Mouse (Mus musculus): ENCODE results near the gene Fcgr4. TPM values are rescaled to one million over a fixed set of nuclear protein-coding genes. Genes with fewer than 3 reads are reported as not detected.
"Not testable (repeated sequence)": the region's sequence is repeated elsewhere in the genome, so short reads cannot be mapped to it uniquely, and the experiment has no call there.

Fcgr4 gene
- polyA plus RNA-seq, 1 experiment, result 24.3 TPM

DNA sequence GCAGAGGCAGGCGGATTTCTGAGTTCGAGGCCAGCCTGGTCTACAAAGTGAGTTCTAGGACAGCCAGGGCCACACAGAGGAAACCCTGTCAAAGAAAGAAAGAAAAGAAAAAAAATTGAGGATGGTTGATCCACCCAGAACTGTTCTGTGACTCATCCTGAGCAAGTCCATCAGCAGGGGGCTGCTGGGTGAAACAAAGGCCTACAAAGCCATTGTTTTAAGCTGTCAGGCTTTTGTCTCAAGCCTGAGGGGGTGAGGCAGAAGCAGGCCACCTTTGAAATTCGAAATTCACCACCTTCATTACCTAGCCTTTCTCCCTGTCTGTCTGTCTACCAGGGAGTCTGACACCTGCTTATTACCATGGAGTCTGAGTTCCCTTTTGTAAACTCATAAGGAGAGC is 27.8 kb downstream of the Fcgr4 start:
- WGBS, result 81% methylated on average over 3 of the region's 3 CpGs
- H3K4me1 ChIP-seq (ENCODE audit: control insufficient read depth, insufficient read depth, low read length), result peaks cover 2% of the 10 kb centered on the region
- H3K27ac ChIP-seq (ENCODE audit: control insufficient read depth, insufficient read depth, low read depth, low read length, poor library complexity), result no peak overlapping the region
- TF ChIP-seq CTCF (IDR thresholded peaks at IDR 0.05; ENCODE audit: control insufficient read depth, insufficient read depth, low read length) (no peak), POLR2A (IDR thresholded peaks at IDR 0.05; ENCODE audit: borderline replicate concordance, control insufficient read depth, low read depth, low read length) (no peak)
- no peak overlapping the region for H3K4me3 ChIP-seq (replicated peaks; ENCODE audit: control insufficient read depth, low read depth, low read length)

DNA sequence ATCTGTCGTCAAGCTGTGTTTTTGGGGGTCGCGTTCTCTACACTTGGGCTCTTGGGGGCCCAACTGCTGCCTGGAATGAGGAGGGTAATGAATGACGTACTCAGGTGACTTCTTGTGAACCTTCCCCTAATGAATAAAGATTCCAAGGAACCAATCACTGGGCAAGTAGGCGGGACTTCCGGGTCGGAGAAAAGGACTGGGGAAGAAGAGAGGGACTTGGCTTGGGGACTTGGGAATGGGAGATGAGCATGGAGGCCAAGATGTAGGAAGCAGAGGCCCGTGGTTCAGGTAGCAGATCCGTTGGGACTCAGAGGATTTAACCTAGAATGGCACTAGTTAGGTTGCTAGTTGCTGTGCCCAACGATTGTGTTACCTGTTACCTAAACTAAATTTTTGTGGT is 30.5 kb downstream of the Fcgr4 start:
- Histone ChIP-seq H3K4me3 (replicated peaks; ENCODE audit: control insufficient read depth, low read depth, low read length) (no peak overlapping the region), H3K4me1 (ENCODE audit: control insufficient read depth, insufficient read depth, low read length) (peaks cover 2% of the 10 kb centered on the region), H3K27ac (ENCODE audit: control insufficient read depth, insufficient read depth, low read depth, low read length, poor library complexity) (no peak overlapping the region)
- TF ChIP-seq CTCF (IDR thresholded peaks at IDR 0.05; ENCODE audit: control insufficient read depth, insufficient read depth, low read length) (no peak), POLR2A (IDR thresholded peaks at IDR 0.05; ENCODE audit: borderline replicate concordance, control insufficient read depth, low read depth, low read length) (no peak)
- 81% methylated on average over 10 of the region's 10 CpGs for WGBS

GRCm38 (mm10) chr1:171050774-171051173 is 32.1 kb downstream of the Fcgr4 start:
- no peak overlapping the region for H3K27ac ChIP-seq (ENCODE audit: control insufficient read depth, insufficient read depth, low read depth, low read length, poor library complexity)
- H3K4me1 ChIP-seq (ENCODE audit: control insufficient read depth, insufficient read depth, low read length), result peaks cover 4% of the 10 kb centered on the region
- 18% methylated on average over 7 of the region's 7 CpGs for WGBS
- H3K4me3 ChIP-seq (replicated peaks; ENCODE audit: control insufficient read depth, low read depth, low read length), result no peak overlapping the region
- TF ChIP-seq POLR2A (IDR thresholded peaks at IDR 0.05; ENCODE audit: borderline replicate concordance, control insufficient read depth, low read depth, low read length) (no peak), CTCF (IDR thresholded peaks at IDR 0.05; ENCODE audit: control insufficient read depth, insufficient read depth, low read length) (no peak)

- TF ChIP-seq POLR2A (IDR thresholded peaks at IDR 0.05; ENCODE audit: borderline replicate concordance, control insufficient read depth, low read depth, low read length) (no peak), CTCF (IDR thresholded peaks at IDR 0.05; ENCODE audit: control insufficient read depth, insufficient read depth, low read length) (no peak)
Observed at GRCm38 (mm10) chr1:171053305-171053704, 34.6 kb downstream of the Fcgr4 start.

DNA sequence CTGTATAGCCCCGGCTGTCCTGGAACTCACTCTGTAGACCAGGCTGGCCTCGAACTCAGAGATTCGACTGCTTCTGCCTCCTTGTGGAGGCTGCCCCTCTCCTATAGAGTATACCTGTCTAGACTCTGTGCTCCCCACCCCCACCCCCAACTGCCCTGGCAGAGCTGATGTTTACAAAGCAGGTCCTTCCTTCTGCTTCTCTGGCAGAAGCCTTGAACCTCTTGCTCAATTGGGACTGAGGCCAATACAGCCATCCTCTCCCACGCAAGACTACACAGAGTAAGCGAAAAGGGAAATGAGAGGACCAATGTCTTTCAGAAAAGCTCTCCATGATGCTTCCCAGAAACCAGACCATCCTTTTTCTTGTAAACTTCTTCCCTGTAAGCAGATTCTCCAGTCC is 38.5 kb downstream of the Fcgr4 start:
- H3K27ac ChIP-seq (ENCODE audit: control insufficient read depth, insufficient read depth, low read depth, low read length, poor library complexity), result peak overlapping the region; percentile 35
- no peak for TF ChIP-seq POLR2A (IDR thresholded peaks at IDR 0.05; ENCODE audit: borderline replicate concordance, control insufficient read depth, low read depth, low read length)
- TF ChIP-seq CTCF (IDR thresholded peaks at IDR 0.05; ENCODE audit: control insufficient read depth, insufficient read depth, low read length), result no peak

More at GRCm38 (mm10) chr1:171053305-171053704, 34.6 kb downstream of the Fcgr4 start:
- Histone ChIP-seq H3K27ac (ENCODE audit: control insufficient read depth, insufficient read depth, low read depth, low read length, poor library complexity) (no peak overlapping the region), H3K4me3 (replicated peaks; ENCODE audit: control insufficient read depth, low read depth, low read length) (no peak overlapping the region), H3K4me1 (ENCODE audit: control insufficient read depth, insufficient read depth, low read length) (peaks cover 4% of the 10 kb centered on the region)
- WGBS, result 61% methylated on average over 6 of the region's 6 CpGs

DNA sequence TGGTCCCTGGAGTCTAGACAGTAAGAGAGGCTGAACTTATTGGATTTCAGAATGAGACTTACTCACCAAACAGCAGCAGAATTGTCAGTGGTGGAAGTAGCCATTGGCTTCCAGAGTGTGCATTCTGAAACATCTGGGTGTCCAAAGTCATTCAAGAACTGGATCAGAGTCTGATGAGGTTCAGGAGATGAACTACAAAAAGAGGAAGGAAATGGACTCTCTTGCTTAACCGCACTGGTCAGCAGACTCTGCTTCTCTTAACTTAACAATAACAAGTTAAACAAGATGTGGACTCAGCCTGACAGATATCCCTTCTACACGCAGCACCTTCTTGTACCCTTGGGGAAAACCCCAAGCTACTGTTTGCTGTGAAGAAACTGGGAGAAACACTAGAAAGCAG is 40.5 kb downstream of the Fcgr4 start:
- Histone ChIP-seq H3K4me1 (ENCODE audit: control insufficient read depth, insufficient read depth, low read length) (peaks cover 4% of the 10 kb centered on the region), H3K4me3 (replicated peaks; ENCODE audit: control insufficient read depth, low read depth, low read length) (peak overlapping the region; percentile 66), H3K27ac (ENCODE audit: control insufficient read depth, insufficient read depth, low read depth, low read length, poor library complexity) (peak overlapping the region; percentile 65; the same call in 1 of the 2 replicates)
- TF ChIP-seq CTCF (IDR thresholded peaks at IDR 0.05; ENCODE audit: control insufficient read depth, insufficient read depth, low read length), result no peak
- no peak for TF ChIP-seq POLR2A (IDR thresholded peaks at IDR 0.05; ENCODE audit: borderline replicate concordance, control insufficient read depth, low read depth, low read length)
- WGBS, result 4% methylated on average over 2 of the region's 2 CpGs

More for the DNA sequence above, 38.5 kb downstream of the Fcgr4 start:
- 53% methylated on average over 5 of the region's 5 CpGs for WGBS
- H3K4me1 ChIP-seq (ENCODE audit: control insufficient read depth, insufficient read depth, low read length), result peaks cover 1% of the 10 kb centered on the region; the same call in 1 of the 2 replicates
- H3K4me3 ChIP-seq (replicated peaks; ENCODE audit: control insufficient read depth, low read depth, low read length), result peak overlapping the region; percentile 62

GRCm38 (mm10) chr1:171060392-171060791 is 41.7 kb downstream of the Fcgr4 start:
- no peak for TF ChIP-seq CTCF (IDR thresholded peaks at IDR 0.05; ENCODE audit: control insufficient read depth, insufficient read depth, low read length)
- TF ChIP-seq POLR2A (IDR thresholded peaks at IDR 0.05; ENCODE audit: borderline replicate concordance, control insufficient read depth, low read depth, low read length), result no peak
- peaks cover 3% of the 10 kb centered on the region for H3K4me1 ChIP-seq (ENCODE audit: control insufficient read depth, insufficient read depth, low read length)
- 22% methylated on average over 10 of the region's 10 CpGs for WGBS
- peak overlapping the region; percentile 65 for H3K27ac ChIP-seq (ENCODE audit: control insufficient read depth, insufficient read depth, low read depth, low read length, poor library complexity)
- no peak overlapping the region for H3K4me3 ChIP-seq (replicated peaks; ENCODE audit: control insufficient read depth, low read depth, low read length)

DNA sequence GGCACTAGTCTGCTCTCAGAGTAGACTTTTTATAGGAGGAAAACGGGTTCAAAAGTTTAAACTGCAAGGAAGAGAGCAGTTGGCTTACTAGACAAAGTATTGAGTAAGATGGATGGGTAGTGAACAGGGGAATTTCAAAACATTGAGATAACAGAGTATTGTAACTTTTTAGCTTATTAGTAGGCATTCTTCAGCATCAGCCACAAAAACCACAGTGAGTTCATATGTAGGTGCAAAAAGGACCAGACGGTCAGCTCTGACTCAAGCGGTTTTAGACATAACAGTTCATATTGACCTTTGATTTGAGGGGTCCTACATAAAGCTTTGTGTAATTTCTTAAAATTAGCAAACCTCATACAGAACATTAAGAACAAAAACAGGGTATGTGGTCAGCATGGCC is 42.8 kb downstream of the Fcgr4 start:
- TF ChIP-seq POLR2A (IDR thresholded peaks at IDR 0.05; ENCODE audit: borderline replicate concordance, control insufficient read depth, low read depth, low read length) (no peak), CTCF (IDR thresholded peaks at IDR 0.05; ENCODE audit: control insufficient read depth, insufficient read depth, low read length) (no peak)
- Histone ChIP-seq H3K4me3 (replicated peaks; ENCODE audit: control insufficient read depth, low read depth, low read length) (no peak overlapping the region), H3K4me1 (ENCODE audit: control insufficient read depth, insufficient read depth, low read length) (peaks cover 3% of the 10 kb centered on the region), H3K27ac (ENCODE audit: control insufficient read depth, insufficient read depth, low read depth, low read length, poor library complexity) (no peak overlapping the region)
- 42% methylated on average over 3 of the region's 3 CpGs for WGBS

GRCm38 (mm10) chr1:171063569-171064490 is 45.1 kb downstream of the Fcgr4 start:
- not testable (repeated sequence) for H3K27ac ChIP-seq (ENCODE audit: control insufficient read depth, insufficient read depth, low read depth, low read length, poor library complexity)
- 15% methylated on average over 43 of the region's 61 CpGs for WGBS

GRCm38 (mm10) chr1:171064491-171065242 is 45.9 kb downstream of the Fcgr4 start, which contains the start of gene Fcgr3:
Fcgr3 (minus strand) TSS chr1:171064935.
- H3K4me1 ChIP-seq (ENCODE audit: control insufficient read depth, insufficient read depth, low read length); H3K27ac ChIP-seq (ENCODE audit: control insufficient read depth, insufficient read depth, low read depth, low read length, poor library complexity): not testable (repeated sequence)
- 2% methylated on average over 47 of the region's 75 CpGs for WGBS
- H3K4me3 ChIP-seq (replicated peaks; ENCODE audit: control insufficient read depth, low read depth, low read length), result peak within 1 kb of the TSS; percentile 4

More at GRCm38 (mm10) chr1:171063569-171064490, 45.1 kb downstream of the Fcgr4 start:
- not testable (repeated sequence) for H3K4me1 ChIP-seq (ENCODE audit: control insufficient read depth, insufficient read depth, low read length); H3K4me3 ChIP-seq (replicated peaks; ENCODE audit: control insufficient read depth, low read depth, low read length)

- 9% methylated on average over 24 of the region's 35 CpGs for WGBS
- H3K27ac ChIP-seq (ENCODE audit: control insufficient read depth, insufficient read depth, low read depth, low read length, poor library complexity); H3K4me1 ChIP-seq (ENCODE audit: control insufficient read depth, insufficient read depth, low read length); H3K4me3 ChIP-seq (replicated peaks; ENCODE audit: control insufficient read depth, low read depth, low read length): not testable (repeated sequence)
Observed at GRCm38 (mm10) chr1:171065243-171065587, 46.5 kb downstream of the Fcgr4 start.

Measured in bone marrow, adult 2 months (tissue).